Mouse (Mus musculus): ENCODE results near the gene Ffar2.

- TF ChIP-seq POLR2A (IDR thresholded peaks at IDR 0.05; ENCODE audit: control insufficient read depth, low read depth, low read length) = no peak
- no peak for TF ChIP-seq CTCF (IDR thresholded peaks at IDR 0.05; ENCODE audit: control insufficient read depth, insufficient read depth, insufficient replicate concordance, low read depth, low read length)
Measured at GRCm38 (mm10) chr7:30777911-30778310, 45.7 kb downstream of the Ffar2 start.

Measured in testis, adult 2 months (tissue).